Mouse (Mus musculus) gastrocnemius, postnatal 36 days (tissue): ENCODE data around the gene Tmem151b. TPM values are rescaled to one million over a fixed set of nuclear protein-coding genes. Genes with fewer than 3 reads are reported as not detected.
A peak's percentile ranks its signal among the peaks of the same experiment; 100 is the strongest.

Experiments used
- DNase-seq, 2 experiments: peaks; one replicate each; pipeline ENCODE4 v3.0.0; 2022
- intact Hi-C: fragments of 180-260 bp; cut with DNase I; formaldehyde crosslinking; loops from one replicate; pipeline ENCODE4 v1.15.1; 2025
- total RNA-seq, 2 experiments: library from RNA; stranded (reverse); gene quantifications; 2 replicates each; pipeline ENCODE4 v1.2.3; 2021

Gene Tmem151b
- total RNA-seq, 2 experiments from 2014 or later = 0.13 TPM; not detected in 1

GRCm38 (mm10) chr17:45517549-45518215 lies 31.8 kb downstream of the Tmem151b start:
- intact Hi-C loops = loop anchor here (2.0 to 5.0 kb wide), 2 partner anchors 35 to 125 kb away; no protein-coding TSS in a partner anchor
- DNase-seq = no peak

- intact Hi-C loops = loop anchor here (2.0 to 5.0 kb wide), 2 partner anchors 36 to 125 kb away; no protein-coding TSS in a partner anchor
- no peak for DNase-seq
Measured at GRCm38 (mm10) chr17:45517135-45517534, 32.3 kb downstream of the Tmem151b start.

GRCm38 (mm10) chr17:45516488-45516887 lies 33.0 kb downstream of the Tmem151b start:
- DNase-seq = peak; percentile 58 to 61
- intact Hi-C loops = loop anchor here (2.0 to 5.0 kb wide), 2 partner anchors 36 to 126 kb away; no protein-coding TSS in a partner anchor

GRCm38 (mm10) chr17:45515806-45516205 lies 33.7 kb downstream of the Tmem151b start:
- DNase-seq = no peak
- intact Hi-C loops = loop anchor here (2.0 to 5.0 kb wide), 2 partner anchors 37 to 126 kb away; no protein-coding TSS in a partner anchor

GRCm38 (mm10) chr17:45515204-45515726 lies 34.2 kb downstream of the Tmem151b start:
- intact Hi-C loops = loop anchor here (5.0 kb wide), 1 partner anchor 127 kb away; no protein-coding TSS in a partner anchor
- no peak for DNase-seq

GRCm38 (mm10) chr17:45511757-45512156 lies 37.7 kb downstream of the Tmem151b start:
- intact Hi-C loops = no loop called here
- no peak for DNase-seq

- DNase-seq = no peak
- intact Hi-C loops = no loop called here
Measured at GRCm38 (mm10) chr17:45510871-45511270, 38.6 kb downstream of the Tmem151b start.

GRCm38 (mm10) chr17:45506700-45507189 lies 42.7 kb downstream of the Tmem151b start, which contains the start of gene Aars2:
Gene Aars2, plus strand, starts transcription at chr17:45506841.
- DNase-seq = peak; percentile 92
- intact Hi-C loops = no loop called here

- no peak for DNase-seq
- intact Hi-C loops = no loop called here
Measured at GRCm38 (mm10) chr17:45505941-45506465, 43.5 kb downstream of the Tmem151b start.

- intact Hi-C loops = no loop called here
Measured at GRCm38 (mm10) chr17:45503301-45503973, 46.0 kb downstream of the Tmem151b start.

GRCm38 (mm10) chr17:45502324-45502723 lies 47.2 kb downstream of the Tmem151b start:
- DNase-seq = no peak
- intact Hi-C loops = no loop called here

More at GRCm38 (mm10) chr17:45503301-45503973, 46.0 kb downstream of the Tmem151b start:
- DNase-seq = no peak

- DNase-seq = no peak
- intact Hi-C loops = no loop called here
Measured at GRCm38 (mm10) chr17:45500981-45501380, 48.5 kb downstream of the Tmem151b start.

- no peak for DNase-seq
- intact Hi-C loops = no loop called here
Measured at GRCm38 (mm10) chr17:45499516-45499915, 50.0 kb downstream of the Tmem151b start.

GRCm38 (mm10) chr17:45498397-45498796 lies 51.1 kb downstream of the Tmem151b start:
- no peak for DNase-seq
- intact Hi-C loops = no loop called here

- no peak for DNase-seq
- intact Hi-C loops = no loop called here
Measured at GRCm38 (mm10) chr17:45495398-45495797, 54.1 kb downstream of the Tmem151b start.

Other genes starting within 250 kb of the Tmem151b start
- 10 to 100 TPM; 31.4 to 35.0 TPM for gene Cdc5l, start 115.9 kb downstream of the Tmem151b start, total RNA-seq
- not detected for gene Spats1, start 74.3 kb downstream of the Tmem151b start, total RNA-seq
- 10 to 100 TPM; 13.7 to 14.9 TPM for gene Aars2, start 42.8 kb downstream of the Tmem151b start, total RNA-seq
- not detected for gene Tcte1, start 26.2 kb downstream of the Tmem151b start, total RNA-seq
- under 1 TPM; 0.64 to 0.79 TPM for gene Nfkbie, start 6.0 kb upstream of the Tmem151b start, total RNA-seq
- gene Slc35b2, start 14.2 kb upstream of the Tmem151b start, total RNA-seq = 10 to 100 TPM; 17.3 to 21.4 TPM
- 100 to 1,000 TPM; 866 to 924 TPM for gene Hsp90ab1, start 23.6 kb upstream of the Tmem151b start, total RNA-seq
- 10 to 100 TPM; 30.3 to 35.8 TPM for gene Slc29a1, start 49.9 kb upstream of the Tmem151b start, total RNA-seq
- 1 to 10 TPM in 1 of 2 experiments, under 1 TPM in 1; 0.33 to 1.2 TPM for gene Mymx, start 52.4 kb upstream of the Tmem151b start, total RNA-seq
- gene Capn11, start 109.6 kb upstream of the Tmem151b start, total RNA-seq = under 1 TPM; 0.10 to 0.27 TPM
- 100 to 1,000 TPM; 103 to 107 TPM for gene Mrpl14, start 136.6 kb upstream of the Tmem151b start, total RNA-seq
- gene Tmem63b, start 137.2 kb upstream of the Tmem151b start, total RNA-seq = 10 to 100 TPM; 67.8 to 70.0 TPM
- gene 1600014C23Rik, start 184.2 kb upstream of the Tmem151b start, total RNA-seq = not detected